Mouse (Mus musculus) gastrocnemius, postnatal 36 days (tissue): Measurements from ENCODE around the gene Tarbp1. TPM values are rescaled to one million over a fixed set of nuclear protein-coding genes. Genes with fewer than 3 reads are reported as not detected.
"Not testable (repeated sequence)": the region's sequence is repeated elsewhere in the genome, so short reads cannot be mapped to it uniquely, and the experiment has no call there.

Experiments
- DNase-seq, 2 experiments: peaks; one replicate each; pipeline ENCODE4 v3.0.0; 2022
- intact Hi-C: fragments of 180-260 bp; cut with DNase I; formaldehyde crosslinking; loops from one replicate; pipeline ENCODE4 v1.15.1; 2025
- total RNA-seq, 2 experiments: library from RNA; stranded (reverse); gene quantifications; 2 replicates each; pipeline ENCODE4 v1.2.3; 2021

The Tarbp1 gene
- total RNA-seq, 2 experiments from 2014 or later, result 4.5 to 5.7 TPM

DNA sequence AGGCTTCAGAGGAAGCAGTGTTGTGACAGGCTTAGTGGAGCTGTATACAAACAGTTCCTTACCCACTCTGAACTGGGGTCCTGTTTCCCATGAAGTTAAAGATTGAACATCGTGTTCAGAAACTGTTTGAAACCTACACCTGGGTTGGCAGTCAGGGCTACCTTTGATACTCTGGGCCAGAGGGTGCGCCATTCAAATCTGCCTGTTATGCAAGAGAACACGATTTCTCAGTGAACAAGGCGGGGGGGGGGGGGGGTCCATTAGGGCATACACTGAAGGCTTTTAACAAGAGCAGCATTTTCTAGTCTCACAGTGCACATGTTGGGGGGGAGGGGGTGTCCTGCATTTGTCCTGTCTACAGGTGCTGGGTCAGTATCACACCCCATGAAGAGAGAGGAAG lies 50.7 kb downstream of the Tarbp1 start:
- intact Hi-C loops, result no loop called here

DNA sequence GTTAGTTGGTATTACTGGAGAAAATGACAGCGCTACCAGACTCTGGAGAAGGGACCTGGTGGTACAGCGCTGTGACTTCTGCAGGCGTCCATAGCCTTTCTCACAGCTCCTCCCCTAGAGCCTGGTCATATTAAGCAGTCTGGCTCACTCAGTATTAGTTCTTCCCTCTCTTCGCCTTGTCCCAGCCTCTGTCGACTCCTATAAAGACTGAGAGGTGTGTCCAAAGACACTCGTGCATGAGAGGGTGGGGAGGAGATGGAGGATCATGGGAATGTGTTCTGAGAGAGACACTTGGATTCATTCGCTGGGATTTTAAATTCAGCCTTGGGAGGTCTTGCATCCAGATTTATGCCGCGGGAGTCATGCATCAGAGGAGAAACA lies 52.0 kb downstream of the Tarbp1 start:
- DNase-seq, result no peak
- intact Hi-C loops, result no loop called here

More for the DNA sequence above, 50.7 kb downstream of the Tarbp1 start:
- DNase-seq, result no peak

DNA sequence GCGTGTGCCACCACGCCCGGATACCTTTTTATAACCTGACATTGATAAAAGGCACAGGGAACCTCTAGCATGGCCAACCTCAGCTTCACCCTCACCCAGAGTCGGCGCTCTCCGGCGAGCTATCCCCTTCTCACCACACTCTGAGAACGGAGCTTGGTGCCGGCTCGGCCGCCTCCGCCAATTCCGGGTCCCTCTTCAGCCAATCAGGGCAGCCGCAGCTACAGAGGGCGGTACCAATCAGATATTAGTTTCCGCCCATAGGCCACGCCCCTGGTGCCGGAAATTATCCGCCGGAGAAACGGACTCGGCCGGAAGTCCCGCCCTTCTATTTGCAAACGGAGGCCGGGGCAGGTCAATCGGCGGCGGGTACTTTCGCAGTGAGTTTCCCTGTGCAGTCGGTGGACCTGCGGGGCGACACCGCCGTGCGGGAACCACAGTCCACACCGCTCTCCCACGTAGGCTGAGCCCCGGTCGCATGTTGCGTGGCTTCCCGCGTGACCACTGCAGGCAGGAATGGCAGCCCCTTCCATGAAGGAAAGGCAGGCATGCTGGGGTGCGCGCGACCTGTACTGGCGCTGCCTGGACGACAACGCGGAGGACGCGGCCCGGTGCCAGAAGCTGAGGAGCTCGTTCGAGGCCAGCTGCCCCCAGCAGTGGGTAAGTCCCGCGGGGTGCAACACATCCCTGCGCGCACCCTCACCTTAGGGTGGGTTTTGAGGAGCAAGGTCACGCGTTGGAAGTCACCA lies 52.5 kb downstream of the Tarbp1 start, which contains the start of gene Coa6:
Gene Coa6 (plus strand): TSS at position 342 of the 746 bp plus-strand sequence.
- intact Hi-C loops, result no loop called here
- DNase-seq, result peak; percentile 97 to 98

DNA sequence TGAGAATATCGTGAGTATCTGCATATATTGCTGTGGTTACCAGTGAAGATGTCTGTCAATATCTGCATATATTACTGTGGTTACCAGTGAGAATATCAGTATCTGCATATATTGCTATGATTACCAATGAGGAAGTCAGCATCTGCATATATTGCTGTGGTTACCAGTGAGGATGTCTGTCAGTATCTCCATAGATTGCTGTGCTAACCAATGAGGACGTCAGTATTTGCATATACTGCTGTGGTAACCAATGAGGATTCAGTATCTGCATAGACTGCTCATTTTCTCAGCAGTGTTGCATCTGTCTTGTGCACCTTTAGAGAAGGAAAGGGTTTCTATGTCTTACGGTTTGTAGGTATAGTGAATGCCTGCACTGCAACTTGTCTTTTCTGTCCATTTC lies 54.0 kb downstream of the Tarbp1 start:
- intact Hi-C loops, result no loop called here
- DNase-seq, result no peak

DNA sequence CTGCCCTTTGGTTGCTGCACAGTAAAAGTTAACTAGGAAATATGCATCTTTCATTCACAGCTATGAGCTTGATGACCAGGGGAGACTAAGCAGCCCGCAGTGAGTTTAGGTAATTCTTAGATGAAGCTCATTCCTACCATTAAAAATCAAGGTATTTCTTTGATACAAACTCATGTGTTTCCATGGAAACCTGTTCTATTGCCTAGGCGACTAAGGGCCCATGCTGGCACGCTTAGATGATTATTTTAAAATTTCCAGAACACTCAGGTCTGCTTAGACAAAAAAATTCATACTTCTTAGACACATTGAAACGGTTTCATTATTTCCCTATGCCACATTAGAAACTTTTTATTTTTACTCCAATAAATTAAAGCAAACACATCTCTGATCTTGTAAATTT lies 69.8 kb downstream of the Tarbp1 start:
- DNase-seq, result no peak
- intact Hi-C loops, result no loop called here

DNA sequence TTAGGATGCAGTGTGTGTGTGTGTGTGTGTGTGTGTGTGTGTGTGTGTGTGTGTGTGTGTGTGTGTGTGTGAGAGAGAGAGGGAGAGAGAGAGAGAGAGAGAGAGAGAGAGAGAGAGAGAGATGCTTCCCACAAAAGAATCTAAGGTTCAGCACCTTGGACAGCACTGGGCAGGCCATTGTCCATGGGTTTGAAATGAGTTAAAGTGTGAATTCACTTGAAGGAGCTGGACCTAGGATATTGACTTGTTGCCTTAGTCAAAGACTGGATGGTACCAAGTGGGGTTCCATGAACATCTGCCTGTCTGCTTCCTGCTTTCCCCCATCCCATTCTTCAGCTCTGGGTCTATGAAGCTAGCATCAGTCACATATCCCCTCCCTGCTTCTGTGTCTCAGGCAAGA lies 70.3 kb downstream of the Tarbp1 start:
- DNase-seq, intact Hi-C loops: not testable (repeated sequence)

DNA sequence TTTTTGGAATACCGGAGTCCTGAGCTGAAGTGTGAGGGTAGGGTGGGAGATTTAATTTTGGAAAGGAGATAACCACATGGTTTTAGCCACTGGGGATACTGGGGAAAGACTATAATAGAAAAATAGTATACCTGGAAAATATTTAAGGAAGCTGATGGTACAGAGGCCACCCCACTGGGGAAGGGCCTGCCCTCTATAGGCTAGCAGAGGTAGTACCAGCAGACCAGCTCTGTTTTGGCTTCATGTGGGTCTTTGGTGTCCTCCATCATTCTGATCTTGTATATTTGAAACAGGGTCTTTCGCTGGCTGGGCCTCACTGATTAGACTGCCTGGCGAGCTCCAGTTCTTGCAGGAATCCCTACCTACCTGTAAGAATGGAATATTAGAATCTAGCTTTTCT lies 76.5 kb downstream of the Tarbp1 start:
- intact Hi-C loops, result no loop called here
- DNase-seq, result no peak

DNA sequence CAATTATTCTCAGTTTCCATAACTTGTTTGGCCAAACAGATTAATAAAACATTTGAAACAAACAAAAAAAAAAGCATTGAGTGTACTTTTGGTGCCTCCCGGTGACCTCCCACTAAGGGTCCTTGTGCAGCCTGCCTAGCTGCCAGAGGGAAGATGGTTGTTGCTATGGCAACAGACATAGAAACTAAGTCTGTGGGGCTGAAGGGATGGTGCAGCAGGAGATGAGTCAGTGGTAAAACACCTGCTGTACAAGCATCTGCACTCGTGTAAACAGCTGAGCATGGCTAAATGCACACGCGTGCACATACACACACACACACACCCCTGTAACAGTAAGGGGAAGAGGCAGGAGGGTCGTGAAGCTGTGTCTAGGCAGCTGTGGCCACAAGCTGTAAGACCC lies 78.9 kb downstream of the Tarbp1 start:
- intact Hi-C loops, result no loop called here

DNA sequence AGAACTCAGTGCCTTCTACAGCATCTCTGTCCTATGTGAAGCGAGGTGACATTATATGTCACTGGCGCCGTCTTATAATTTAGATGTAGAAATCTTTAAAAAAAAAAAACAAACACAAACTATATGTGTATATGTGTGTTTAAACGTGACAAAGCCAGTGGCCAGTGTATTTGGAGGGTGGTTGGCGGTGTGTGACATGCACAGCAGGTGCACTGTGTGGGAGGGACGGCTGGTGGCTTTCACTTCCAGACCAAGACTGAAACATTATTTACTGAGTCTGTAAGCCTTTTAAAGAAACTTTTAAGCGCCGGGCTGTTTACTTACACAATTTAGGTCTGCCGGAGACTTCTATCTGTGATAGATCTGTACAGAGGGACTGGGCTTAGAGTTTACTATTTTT lies 79.5 kb downstream of the Tarbp1 start:
- intact Hi-C loops, result no loop called here
- DNase-seq, result no peak

More for the DNA sequence above, 78.9 kb downstream of the Tarbp1 start:
- DNase-seq, result no peak

DNA sequence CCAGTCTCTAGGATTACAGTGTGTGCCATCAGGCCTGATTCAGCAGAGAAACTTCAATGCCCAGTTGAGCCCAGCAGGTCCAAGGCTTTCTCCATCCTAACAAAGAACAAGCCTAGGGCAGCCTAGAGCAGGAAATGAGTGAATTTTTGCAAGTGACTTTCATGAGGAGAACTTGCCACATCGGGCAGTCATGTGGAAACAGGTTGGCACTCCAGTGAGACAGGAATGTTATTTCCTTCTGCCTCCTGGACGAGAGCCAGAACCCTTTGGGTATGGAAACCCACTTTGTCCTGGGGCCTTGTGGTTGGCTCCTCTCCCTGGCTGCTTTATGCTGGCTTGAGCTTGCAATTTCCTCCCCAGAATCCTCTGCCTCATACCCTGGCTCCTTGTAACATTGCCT lies 83.3 kb downstream of the Tarbp1 start:
- DNase-seq, result no peak
- intact Hi-C loops, result no loop called here

DNA sequence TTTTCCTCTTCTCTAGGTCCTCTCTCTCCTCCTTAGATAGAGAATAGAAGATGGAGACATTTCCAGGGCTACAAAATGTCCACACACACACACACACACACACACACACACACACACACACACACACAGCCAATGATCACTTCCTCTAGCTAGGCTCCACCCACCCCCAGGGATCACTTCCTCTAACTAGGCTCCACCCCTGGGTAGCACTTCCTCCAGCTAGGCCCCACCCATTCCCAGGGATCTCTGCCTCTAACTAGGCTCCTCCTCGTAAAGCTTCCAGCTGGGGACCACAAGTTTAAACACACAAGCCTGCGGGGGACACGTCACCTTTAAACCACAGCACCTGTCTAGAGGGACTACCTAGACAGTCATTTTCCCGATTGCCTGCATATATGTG lies 87.3 kb downstream of the Tarbp1 start:
- no peak for DNase-seq
- intact Hi-C loops, result loop anchor here (5.0 kb wide), 1 partner anchor 85 kb away; no protein-coding TSS in a partner anchor

DNA sequence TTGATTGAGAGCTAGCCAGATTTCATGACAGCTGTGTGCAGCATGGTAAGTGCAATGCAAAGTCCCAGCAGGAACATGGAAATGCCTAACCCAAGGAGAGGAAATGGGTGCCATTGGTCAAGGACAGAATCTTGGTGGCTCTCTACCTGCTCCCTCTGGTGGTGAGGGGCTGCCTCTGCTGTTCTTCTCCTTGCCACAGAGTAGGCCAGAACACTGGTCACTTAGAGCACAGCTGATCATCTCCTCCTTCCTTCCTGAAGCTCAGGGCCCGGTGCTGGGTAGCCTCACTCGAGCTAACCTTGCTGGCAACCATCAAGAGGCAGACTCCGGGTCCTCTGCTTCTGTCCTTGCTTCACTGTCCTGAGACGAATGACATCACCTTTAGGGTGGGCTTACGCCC lies 92.1 kb downstream of the Tarbp1 start:
- DNase-seq, result no peak
- intact Hi-C loops, result loop anchor here (5.0 kb wide), 1 partner anchor 125 kb away; no protein-coding TSS in a partner anchor

DNA sequence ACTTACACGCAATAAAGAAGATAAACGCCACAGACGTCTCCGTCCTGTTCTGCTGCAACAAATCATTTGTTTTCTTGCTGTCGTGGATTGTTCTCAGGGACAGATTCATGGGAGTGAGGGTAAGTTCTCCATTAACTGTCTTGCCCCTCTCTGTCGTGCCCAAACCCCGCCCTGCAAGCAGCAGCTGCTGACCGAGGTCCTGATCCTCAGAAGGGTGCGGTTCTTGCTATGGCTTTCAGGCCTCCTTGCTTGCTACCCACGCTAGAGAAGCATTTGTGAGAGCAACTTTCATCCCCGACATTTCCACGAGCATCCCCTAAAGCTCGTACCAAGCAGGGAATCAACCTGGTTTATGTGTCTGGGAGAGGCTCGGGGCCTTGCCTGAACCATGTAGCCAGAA lies 92.6 kb downstream of the Tarbp1 start:
- intact Hi-C loops, result loop anchor here (5.0 kb wide), 1 partner anchor 125 kb away; no protein-coding TSS in a partner anchor
- DNase-seq, result no peak

DNA sequence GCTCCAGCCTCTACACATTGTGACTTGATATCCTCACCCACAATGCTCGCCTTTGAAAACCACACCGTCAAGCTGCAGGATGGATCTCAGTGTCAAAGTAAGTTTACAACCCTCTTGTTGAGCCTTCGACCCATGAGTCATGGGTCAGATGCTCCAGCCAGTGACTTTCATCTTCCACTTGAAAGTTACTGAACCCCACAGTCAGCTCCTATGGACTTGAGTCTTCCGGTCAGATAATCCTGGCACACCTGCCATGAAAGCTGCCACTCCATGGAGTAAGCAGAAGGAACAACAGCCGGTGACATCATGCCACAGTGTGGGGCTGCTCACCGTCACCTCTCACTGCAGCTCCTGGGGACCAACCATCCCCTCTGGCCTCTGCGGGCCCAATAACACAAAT lies 93.6 kb downstream of the Tarbp1 start:
- DNase-seq, result no peak
- intact Hi-C loops, result loop anchor here (5.0 kb wide), 1 partner anchor 124 kb away; no protein-coding TSS in a partner anchor

DNA sequence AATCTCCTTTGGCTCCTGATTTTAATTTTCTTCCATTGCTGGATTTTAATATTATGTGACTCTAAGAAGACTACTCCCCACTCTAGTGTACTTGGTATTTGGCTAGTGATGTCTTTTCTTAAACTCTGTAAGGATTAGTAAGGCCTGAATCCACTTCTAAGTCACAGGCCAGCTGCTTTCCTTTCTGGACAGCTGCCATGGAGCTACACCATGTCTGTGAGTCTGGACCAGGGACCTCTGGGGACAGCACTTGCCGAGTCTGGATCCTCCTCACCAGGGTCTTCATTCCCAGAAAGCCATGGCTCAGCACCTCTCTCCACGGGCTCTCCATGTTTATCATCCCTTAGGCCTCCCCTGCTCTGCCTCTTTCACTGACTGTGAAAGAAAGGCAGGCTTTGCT lies 94.7 kb downstream of the Tarbp1 start:
- intact Hi-C loops, result loop anchor here (5.0 kb wide), 1 partner anchor 123 kb away; no protein-coding TSS in a partner anchor
- DNase-seq, result no peak

DNA sequence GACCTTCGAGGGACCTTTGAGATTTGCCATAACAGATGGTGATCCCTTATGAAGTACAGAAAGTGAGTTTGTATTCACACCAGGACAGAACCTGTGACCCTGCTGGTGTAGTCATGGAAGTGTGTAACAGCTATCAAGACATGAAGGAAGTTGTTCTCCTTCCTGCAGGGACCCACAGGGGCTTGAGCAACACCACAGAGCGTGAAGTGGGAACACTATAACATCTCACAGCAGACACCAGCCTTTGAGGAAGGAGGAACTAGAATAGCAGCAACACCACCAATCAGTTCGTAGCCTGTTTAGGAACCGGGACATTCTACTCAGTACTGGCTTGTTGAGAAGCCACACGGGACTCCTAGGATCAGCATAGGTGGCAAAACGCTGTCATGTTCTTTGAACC lies 95.3 kb downstream of the Tarbp1 start:
- intact Hi-C loops, result no loop called here
- DNase-seq, result no peak

Other genes starting within 250 kb of the Tarbp1 start
- not detected for gene Slc35f3, start 176.5 kb downstream of the Tarbp1 start, total RNA-seq
- 10 to 100 TPM; 18.3 to 20.9 TPM for gene Coa6, start 52.5 kb downstream of the Tarbp1 start, total RNA-seq
- gene Irf2bp2, start 118.9 kb upstream of the Tarbp1 start, total RNA-seq, result 10 to 100 TPM; 26.5 to 30.1 TPM